In the genomic region with DNA sequence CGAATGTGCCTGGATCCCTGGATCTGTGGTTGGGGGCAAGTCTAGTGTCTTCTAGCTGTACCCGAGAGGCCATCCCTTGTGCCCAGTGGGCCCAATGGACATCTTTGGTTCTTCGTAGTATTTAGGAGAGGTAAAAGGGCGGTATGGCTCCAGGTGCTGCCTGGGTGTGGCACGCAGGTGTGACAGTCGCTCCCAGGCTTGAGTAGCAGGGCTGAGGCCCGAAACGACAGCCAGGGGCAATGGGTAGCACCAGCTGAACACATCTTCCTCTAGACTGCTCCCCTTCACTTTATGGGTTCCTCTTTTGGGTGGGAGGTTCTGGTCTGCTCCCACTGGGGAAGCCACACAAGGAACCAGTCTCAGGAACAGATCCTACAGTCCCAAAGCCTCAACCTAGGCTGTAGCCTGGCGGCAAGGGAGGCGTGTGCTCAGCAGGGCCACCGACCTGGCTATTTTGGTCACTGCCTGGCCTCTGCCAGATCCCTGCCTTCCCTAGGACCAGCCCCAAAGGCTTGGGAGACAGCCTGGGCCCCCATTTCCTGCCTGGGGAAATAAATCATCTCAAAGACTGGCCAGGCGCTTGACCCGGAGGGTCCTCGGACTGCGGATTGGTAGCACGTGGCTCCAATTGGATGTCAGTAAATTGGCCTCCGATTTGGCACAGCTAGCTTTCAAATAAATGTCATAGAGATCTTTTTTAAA, we compare ENCODE assay signal across 8 mouse cellular contexts. TPM values are rescaled to one million over a fixed set of nuclear protein-coding genes. Genes with fewer than 3 reads are reported as not detected.
DNase-seq lines count a peak whose midpoint lies in the region; ATAC-seq and TF ChIP-seq lines count a peak whose summit lies in the region.

No protein-coding gene starts in this region.

- 0 out of 2 replicates have a peak, but pooled peaks have one; percentile 7 for ATAC-seq in lung, embryonic 15.5 days (ENCODE audit: borderline replicate concordance, extremely low read depth, low FRiP score, low TSS enrichment)
- ATAC-seq in neural tube, embryonic 14.5 days (ENCODE audit: low read depth) = no peak

- H3K79me2 ChIP-seq in heart, adult 2 months (replicated peaks; ENCODE audit: control insufficient read depth, insufficient read depth, low read length) = peaks cover 2% of the 10 kb centered on the region

- H3K4me1 ChIP-seq in heart, adult 2 months (ENCODE audit: control insufficient read depth, insufficient read depth, low read length) = peaks cover 14% of the 10 kb centered on the region
- peaks cover 50% of the 10 kb centered on the region for H3K4me1 ChIP-seq in lung, embryonic 15.5 days
- H3K4me1 ChIP-seq in neural tube, embryonic 14.5 days (ENCODE audit: control insufficient read depth, insufficient read depth, low read length) = peaks cover 26% of the 10 kb centered on the region

- no peak for TF ChIP-seq EP300 in heart, adult 2 months (IDR thresholded peaks at IDR 0.05; ENCODE audit: insufficient read depth, low read depth, low read length)

- H3K9me3 ChIP-seq in lung, embryonic 15.5 days = no peaks in the 10 kb centered on the region
- no peaks in the 10 kb centered on the region for H3K9me3 ChIP-seq in neural tube, embryonic 14.5 days (ENCODE audit: control insufficient read depth, low read length)

- peak; percentile 40 for DNase-seq in 416B (ENCODE audit: low read depth)
- DNase-seq in adrenal gland, adult (ENCODE audit: inconsistent age in 2 of 2, low spot score in 1 of 2) = peak; percentile 85 to 92
- DNase-seq in embryo, embryonic 11 days = peak; percentile 65
- peak; percentile 75 to 79 for DNase-seq in heart, adult 2 months
- DNase-seq in kidney, adult 18-20 months = peak; percentile 72
- DNase-seq in frontal cortex, postnatal 10 days (ENCODE audit: low spot score in 2 of 2) = no peak

- H3K9ac ChIP-seq in heart, adult 2 months (ENCODE audit: low read depth, low read length) = peak overlapping the region; percentile 100
- H3K9ac ChIP-seq in lung, embryonic 15.5 days = peak overlapping the region; percentile 90
- peak overlapping the region; percentile 92 for H3K9ac ChIP-seq in neural tube, embryonic 14.5 days (replicated peaks; ENCODE audit: low read depth, low read length)

- 12% methylated on average over 17 of the region's 17 CpGs for whole genome bisulfite sequencing in heart, adult 2 months
- 8% methylated on average over 17 of the region's 17 CpGs for WGBS in lung, embryonic 15.5 days
- 8% methylated on average over 17 of the region's 17 CpGs for WGBS in neural tube, embryonic 14.5 days

- H3K36me3 ChIP-seq in heart, adult 2 months (ENCODE audit: control insufficient read depth, insufficient read depth, low read length) = peaks cover 2% of the 10 kb centered on the region
- no peaks in the 10 kb centered on the region for H3K36me3 ChIP-seq in lung, embryonic 15.5 days
- H3K36me3 ChIP-seq in neural tube, embryonic 14.5 days (ENCODE audit: control insufficient read depth, insufficient read depth, low read length) = no peaks in the 10 kb centered on the region

- H3K27me3 ChIP-seq in heart, adult 2 months (ENCODE audit: control insufficient read depth, insufficient read depth, low read length) = no peaks in the 10 kb centered on the region
- H3K27me3 ChIP-seq in lung, embryonic 15.5 days = no peaks in the 10 kb centered on the region
- H3K27me3 ChIP-seq in neural tube, embryonic 14.5 days (ENCODE audit: control insufficient read depth, insufficient read depth, low read length) = no peaks in the 10 kb centered on the region

- intact Hi-C loops in heart, adult 2 months (cut with DNase I) = loop anchor here (2.0 to 5.0 kb wide), 5 partner anchors 30 to 158 kb away; no protein-coding TSS in a partner anchor

- TF ChIP-seq POLR2A in heart, adult 2 months (IDR thresholded peaks at IDR 0.05; ENCODE audit: insufficient read depth, low read depth, low read length) = peak; percentile 59; the same call in 1 of the 2 replicates

- H3K4me2 ChIP-seq in lung, embryonic 15.5 days = peak overlapping the region; percentile 96
- H3K4me2 ChIP-seq in neural tube, embryonic 14.5 days (ENCODE audit: low read depth, low read length) = peak overlapping the region; percentile 93

- peak overlapping the region; percentile 98 for H3K27ac ChIP-seq in heart, adult 2 months
- peak overlapping the region; percentile 86 for H3K27ac ChIP-seq in lung, embryonic 15.5 days
- peak overlapping the region; percentile 95 for H3K27ac ChIP-seq in neural tube, embryonic 14.5 days (ENCODE audit: low read depth, low read length)

- peak overlapping the region; percentile 88 for H3K4me3 ChIP-seq in heart, adult 2 months
- peak overlapping the region; percentile 92 for H3K4me3 ChIP-seq in lung, embryonic 15.5 days
- peak overlapping the region; percentile 89 for H3K4me3 ChIP-seq in neural tube, embryonic 14.5 days (ENCODE audit: low read depth, low read length)

- TF ChIP-seq CTCF in heart, adult 2 months (IDR thresholded peaks at IDR 0.05) = peak; percentile 15

RNA-seq across cellular contexts. Expression of gene Slc6a6, which starts 1.1 kb away (rescaled TPM):
- 10 to 100 TPM; 56.4 to 96.9 TPM for total RNA-seq in heart, adult 2 months (2021)
- 86.2 and 118 TPM in 2 replicates for polyA plus RNA-seq in heart, adult 2 months (2012; rRNA removed)
- polyA plus RNA-seq in lung, embryonic 15.5 days (2015; fragmentation: Nextera tagmentation; extraction: Ambion mirVana) = 47.1 and 48.4 TPM in 2 replicates
- polyA plus RNA-seq in neural tube, embryonic 14.5 days (2014; fragmentation: Nextera tagmentation; extraction: Ambion mirVana) = 89.3 and 100 TPM in 2 replicates

Comparison
In these comparisons a context has a peak if more than half of its experiments do, and no peak if none do; other contexts are left out.
1. DNase-seq: peak in 416B (single experiment), adrenal gland, adult (2 of 2), embryo, embryonic 11 days (single experiment), heart, adult 2 months (2 of 2) and kidney, adult 18-20 months (single experiment); none in frontal cortex, postnatal 10 days (0 of 2).
2. Peak in every context shown above with its lines, with median percentiles within 50 percentile points of each other: H3K27ac ChIP-seq, H3K4me3 ChIP-seq and H3K9ac ChIP-seq.